Mouse (Mus musculus) yolk sac, embryonic 10.5 days (tissue): ENCODE measurements around the gene Rhbdd3.

ENCODE experiments used
- DNase-seq: peaks from one replicate; pipeline ENCODE4 v3.0.0-alpha.2; 2017; ENCODE audit warnings: low spot score

The Rhbdd3 gene

DNA sequence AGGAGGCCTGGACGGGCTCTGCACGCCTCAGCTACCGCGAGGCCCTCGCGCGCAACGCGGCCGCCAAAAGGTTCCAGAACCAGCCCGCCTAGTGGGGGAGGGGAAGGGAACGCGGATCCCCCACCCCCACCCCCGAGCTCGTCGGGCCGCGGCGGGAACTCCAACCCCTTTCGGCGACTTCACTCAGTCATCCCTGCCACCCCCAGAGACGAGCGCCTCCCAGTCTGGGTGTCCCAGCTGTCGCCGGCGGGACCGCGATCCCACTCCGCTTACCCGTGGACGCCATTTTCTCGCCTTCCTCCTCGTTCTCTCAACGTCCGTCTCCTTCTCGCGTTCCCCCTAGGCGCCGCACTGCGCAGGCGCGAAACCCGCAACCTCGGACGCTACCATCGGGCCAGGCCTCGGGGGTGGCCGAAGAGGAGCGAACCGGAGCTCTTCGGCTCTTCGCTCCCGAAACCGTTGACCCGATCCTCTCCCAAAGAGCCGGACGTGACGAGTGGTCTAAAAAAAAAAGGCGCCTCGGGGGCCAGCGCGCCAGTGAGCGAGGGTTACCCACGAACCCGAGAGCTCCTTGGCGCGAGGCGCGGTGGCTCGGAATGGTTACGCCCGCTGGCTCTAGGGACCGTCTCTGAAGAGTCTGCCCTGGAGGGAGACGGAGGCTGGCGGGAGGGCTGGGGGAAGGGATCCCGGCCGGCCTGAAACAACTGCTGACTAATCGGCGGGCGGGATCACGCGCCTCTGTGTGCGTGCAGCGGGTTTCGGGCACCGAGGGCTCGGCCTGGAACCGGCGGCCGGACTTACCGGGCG, at the start of gene Rhbdd3, which contains the start of gene Ewsr1:
Rhbdd3 (plus strand) TSS at position 191 of the 807 bp plus-strand sequence.
Ewsr1 (minus strand) TSS at position 531 of the 807 bp plus-strand sequence.
- DNase-seq = peak; percentile 96

DNA sequence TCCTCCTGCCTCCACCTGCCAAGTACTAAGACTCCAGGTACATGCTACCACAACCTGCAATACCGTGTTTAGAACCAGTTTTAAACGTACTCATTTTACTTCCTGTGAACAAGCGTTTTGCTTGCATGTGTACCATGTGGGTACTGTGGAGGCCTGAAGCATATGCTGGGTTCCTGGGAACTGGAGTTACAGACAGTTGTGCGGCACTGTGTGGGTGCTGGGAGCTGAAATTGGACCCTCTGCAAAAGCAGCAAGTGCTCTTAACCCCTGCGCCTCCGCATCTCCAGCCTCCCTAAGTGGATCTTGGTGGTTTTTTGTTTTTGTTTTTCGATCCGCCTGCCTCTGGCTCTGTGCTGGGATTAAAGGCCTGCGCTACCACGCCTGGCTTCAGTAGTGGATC, 47.1 kb upstream of the Rhbdd3 start:
- no peak for DNase-seq

DNA sequence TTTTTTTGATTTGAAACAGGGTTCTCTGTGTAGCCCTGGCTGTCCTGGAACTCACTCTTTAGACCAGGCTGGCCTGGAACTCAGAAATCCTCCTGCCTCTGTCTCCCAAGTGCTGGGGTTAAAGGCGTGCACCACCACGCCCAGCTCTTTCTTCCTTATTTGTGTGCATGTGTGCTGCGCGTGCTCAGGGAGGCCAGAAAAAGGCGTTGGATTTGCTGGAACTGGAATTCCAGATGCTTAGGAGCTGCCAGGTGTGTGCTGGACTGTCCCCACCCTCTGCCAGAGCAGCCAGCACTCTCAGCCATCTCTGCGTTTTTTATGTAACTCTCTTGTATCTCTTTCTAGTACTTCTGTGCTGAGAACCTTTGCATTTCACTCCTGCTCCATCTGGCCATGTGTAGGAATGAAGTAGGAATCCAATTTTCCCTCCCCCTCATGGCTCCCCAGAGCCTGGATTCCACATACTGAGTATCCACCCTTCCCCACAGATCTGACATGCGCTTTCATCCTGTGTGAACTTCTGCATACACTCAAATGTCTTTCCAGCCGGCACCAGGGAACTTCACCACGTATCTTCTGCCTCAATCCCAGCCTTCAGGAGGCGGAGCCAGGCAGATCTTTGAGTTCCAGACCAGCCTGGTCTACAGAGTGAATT, 46.4 kb upstream of the Rhbdd3 start:
- DNase-seq = no peak

DNA sequence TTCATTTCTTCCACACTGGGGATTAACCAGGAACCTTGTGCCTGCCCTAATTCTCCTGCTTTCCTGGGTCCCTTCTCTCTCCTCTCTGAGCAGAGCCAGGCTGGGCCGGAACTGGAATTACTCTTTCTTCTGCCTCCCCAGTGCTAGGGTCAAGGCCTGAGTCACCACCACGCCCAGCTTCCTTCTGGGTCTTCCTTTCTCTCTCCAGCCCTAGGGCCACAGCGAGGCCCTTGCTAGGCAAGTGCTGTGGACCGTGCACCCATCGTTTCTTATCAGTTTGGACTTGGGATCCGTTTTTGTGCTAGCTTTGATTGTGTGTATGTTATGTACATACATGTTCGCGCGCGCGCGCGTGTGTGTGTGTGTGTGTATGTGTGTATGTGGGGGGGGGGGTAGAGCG, 44.6 kb upstream of the Rhbdd3 start:
- DNase-seq = no peak

DNA sequence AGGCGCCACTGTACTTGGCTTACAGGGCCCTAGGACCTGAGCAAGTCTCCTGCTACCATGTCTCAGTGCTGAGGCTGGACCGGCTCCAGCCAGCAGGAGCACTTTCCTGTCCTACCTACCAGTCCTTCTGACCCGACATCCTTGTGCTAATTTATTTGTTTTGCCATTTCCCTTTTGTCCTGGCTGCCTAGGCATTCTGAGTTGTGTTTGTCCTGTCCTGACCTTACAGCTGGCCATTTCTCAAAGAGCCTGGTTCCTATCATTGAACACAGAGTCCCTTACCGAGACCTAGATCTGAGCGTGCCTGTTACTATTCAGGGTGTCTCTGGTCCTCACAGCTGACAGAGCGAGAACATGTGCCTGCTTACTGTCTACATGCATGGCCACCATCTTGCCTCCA, 43.9 kb upstream of the Rhbdd3 start:
- DNase-seq = no peak

DNA sequence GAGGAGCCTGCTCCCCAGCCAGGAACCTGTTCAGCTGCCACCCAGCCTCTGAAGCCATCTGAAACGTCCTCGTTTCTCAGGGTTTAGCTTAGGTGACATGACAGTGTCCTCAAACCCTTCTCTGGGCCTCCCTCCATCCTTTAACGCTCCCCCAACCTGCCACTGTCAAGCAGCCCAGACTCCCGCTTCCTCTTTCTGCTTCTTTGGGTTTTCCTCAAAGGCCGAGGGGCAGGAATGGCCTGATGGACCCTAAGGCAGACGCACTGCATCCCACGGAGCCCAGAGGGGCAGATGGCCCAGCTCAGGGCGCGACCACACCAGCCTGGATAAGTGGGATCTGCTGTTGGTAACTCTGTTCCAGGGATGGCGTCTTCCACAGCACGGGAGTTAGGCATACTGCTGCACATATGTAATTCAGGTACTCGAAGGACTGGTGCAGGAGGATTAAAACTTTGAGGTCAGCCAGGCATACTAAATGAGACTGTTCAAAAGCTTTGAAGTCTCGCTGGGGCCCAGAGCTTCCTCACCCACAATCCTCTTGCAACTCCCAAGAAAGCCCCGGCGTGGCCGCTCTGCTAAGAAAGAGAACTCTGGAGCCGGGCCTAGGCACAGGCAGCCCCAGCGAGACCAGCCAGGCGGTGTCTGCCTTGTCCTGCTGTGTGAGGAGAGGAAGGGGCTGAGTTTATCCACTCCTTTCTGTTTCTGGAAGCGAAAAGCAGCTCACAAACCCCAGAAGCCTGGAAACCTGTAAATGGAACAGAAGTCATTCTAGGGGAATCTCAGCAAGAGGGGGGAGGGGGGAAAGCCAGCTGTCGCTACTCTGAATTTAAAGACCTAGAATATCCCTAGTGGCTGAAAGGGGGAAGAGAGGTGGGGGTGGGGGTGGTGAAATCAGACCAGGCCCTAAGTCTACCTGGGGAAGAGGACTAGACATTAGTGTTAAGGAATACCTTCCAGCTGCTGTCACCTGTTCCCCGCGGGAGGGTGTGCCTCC, 42.5 kb upstream of the Rhbdd3 start:
- no peak for DNase-seq

DNA sequence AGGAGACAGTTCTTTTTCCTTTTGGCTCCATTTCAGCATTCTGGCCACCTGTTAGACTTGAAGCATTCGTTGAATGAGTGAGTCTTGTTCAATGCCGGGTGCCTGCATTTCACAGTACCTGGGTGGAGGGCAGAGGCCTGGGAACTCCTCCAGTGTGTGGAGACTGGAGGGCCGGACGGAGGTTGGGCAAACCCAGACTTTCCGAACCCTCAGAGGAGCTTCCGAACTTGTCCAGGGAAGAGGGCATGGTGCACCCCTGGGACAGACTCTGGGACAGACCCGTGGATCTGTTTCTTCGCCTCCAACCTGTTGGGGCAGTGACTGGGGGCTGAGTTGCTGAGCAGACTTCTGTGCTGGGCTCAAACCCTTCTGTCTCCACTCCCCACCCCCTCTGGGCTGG, 41.7 kb upstream of the Rhbdd3 start:
- no peak for DNase-seq

DNA sequence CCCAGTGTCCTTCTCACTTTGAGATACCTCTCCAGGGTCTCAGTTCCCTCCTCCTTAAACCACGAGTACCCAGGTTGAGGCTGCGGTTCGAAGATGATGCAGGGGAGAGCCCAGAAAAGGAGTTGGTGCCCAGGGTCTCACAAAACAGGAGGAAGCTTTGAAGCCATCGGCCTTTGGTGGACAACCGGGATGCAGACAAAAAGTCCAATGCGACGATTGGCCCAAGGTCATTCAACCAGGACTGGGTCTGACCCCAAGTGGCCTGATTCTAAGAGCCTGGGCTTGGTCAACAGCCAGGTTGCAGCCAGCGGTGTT, 41.2 kb upstream of the Rhbdd3 start:
- DNase-seq = no peak

DNA sequence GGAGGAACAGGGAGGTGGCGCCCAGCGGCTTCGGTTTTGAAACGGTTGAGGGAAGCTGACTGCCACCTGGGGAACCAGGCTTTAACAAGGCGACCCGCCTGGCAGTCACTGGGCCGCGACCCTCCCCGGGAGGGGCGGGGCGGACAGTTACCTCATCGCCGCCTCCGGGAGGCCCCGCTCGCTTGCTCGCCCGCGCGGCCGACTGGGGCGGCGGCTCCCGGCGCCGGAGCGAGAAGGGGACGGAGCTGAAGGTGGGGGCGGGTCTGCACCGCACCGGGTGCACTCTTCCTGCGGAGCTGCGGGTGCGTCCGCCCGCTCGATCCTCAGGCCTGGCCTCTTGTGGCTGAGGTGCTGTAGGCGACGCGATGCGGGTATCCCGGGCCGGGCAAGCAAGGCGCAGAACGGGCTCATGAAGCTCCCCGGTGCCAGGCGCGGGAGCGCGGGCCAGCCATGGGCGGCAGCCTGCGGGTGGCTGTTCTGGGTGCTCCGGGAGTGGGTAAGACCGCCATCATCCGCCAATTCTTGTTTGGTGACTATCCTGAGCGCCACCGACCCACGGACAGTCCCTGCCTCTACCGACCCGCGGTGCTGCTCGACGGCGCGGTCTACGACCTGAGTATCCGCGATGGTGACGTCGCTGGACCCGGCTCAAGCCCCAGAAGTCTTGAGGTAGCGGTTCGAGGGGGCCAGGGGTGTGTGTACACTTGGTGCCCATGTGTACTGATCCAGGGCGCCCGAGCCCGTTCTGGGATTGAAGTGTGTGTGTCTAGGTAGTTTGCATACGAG, 40.7 kb upstream of the Rhbdd3 start, which contains the start of gene Rasl10a:
Rasl10a (plus strand) TSS at position 273 of the 786 bp plus-strand sequence.
- DNase-seq = no peak

DNA sequence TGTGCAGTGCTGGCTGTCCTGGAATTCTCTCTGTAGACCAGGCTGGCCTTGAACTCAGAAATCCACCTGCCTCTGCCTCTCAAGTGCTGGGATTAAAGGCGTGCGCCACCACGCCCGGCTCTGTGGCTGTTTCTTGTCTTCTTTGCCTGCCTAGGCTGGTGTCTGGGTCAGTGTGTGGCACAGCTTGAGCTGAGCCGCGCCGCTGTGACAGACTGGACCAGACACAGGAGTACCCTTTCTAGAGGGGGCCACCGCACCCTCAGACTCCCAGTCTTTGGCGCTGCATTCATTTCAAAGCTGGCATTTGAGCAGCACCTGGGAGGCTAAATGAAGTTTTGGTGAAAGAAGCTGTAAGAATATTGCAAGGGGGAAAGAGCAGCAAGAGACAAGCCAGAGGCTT, 39.9 kb upstream of the Rhbdd3 start:
- no peak for DNase-seq

DNA sequence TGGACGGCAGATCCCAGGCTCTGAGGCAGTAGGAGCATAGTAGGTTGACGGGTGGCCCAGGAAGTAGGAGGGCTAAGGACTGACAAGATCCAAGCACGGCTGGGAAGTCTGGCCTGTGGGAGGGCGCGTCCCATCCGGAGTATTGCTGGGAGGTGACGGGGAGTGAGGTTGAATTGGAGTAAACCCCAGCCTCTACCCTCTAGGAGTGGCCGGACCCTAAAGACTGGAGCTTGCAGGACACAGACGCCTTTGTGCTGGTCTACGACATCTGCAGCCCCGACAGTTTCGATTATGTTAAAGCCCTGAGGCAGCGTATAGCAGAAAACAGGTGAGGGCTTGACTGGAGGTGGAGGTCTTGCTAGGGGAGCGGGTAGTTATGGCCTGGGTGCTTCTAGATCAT, 39.5 kb upstream of the Rhbdd3 start:
- DNase-seq = no peak

DNA sequence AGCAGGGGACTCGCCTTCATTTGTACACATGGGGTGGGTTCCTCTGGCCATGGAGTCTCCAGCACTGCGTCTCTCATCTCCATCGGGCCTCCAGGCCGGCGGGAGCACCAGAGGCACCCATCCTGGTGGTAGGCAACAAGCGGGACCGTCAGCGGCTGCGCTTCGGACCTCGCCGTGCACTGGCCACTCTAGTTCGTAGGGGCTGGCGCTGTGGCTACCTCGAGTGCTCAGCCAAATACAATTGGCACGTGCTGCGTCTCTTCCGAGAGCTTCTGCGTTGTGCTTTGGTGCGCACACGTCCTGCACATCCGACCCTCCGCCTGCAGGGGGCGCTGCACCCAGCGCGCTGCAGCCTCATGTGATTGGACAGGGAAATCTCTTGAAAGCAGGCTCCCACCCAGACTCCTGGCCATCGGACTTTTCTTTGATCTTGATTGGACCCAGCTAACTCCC, 39.0 kb upstream of the Rhbdd3 start:
- no peak for DNase-seq

DNA sequence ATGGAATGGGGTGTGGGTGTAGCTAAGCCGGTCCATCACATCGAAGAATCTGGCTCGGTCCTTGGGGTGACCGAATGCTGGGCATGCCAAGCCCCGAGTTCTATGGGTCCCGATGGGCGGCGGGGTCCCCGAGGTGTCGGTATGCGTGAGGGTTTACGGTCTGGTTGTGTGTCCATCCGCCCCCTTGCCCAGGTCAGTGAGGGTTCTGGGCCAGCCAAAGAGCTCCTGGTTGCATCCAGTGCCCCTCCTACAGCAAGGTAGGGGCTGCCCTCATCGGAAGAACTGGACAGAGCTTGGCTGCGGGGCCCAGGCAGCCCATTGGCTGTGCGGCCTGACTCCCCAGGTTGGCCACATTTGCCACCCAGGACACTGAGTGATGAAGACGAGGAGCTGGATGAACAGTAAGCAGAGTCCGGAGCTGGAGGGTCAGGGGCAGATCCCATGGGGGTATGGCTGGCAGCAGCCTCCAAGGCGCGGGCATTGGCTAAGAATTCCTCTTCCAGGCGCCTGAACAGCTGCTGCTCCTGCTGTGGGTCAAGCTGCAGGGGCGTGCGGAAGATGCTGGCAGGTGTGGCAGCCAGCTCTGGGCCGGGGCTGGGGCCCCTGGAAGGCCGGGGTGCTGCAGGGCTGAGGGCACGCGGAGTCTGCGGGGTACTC, 37.8 kb upstream of the Rhbdd3 start:
- no peak for DNase-seq

DNA sequence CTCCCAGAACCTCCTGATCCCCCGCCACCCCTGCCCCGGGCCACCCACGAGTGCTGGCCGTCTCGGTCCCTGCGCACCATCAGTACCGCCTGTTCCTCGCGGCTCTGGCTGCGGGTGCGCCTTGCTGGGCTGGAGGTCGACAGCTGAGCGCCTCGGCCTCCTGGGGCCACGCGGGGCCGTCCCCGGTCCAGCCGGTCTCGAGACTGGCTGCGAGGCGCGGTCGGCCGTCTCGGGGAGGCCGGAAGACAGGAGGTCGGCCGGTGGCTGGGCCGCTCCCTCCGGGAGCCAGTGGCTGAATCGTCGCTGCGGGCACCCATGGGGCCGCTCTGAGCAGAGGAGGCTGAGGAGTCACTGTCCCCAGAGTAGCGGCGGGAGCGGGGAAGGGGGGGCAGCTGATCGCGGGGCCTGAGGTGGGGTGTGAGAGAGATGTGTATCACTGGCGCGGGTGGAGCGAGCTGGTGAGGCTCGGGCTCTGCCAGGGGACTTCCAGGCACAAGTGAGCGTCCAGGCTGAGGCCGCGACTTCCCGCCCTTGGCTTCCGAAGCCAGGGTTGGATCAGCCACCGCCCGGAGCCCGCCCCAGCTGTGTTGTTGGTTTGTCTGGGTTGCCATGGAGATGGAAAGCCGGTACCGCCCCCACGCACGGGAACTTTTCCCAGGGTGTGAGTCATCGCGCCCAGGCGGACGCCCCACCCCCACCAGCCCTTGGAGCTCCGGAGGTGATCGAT, 37.1 kb upstream of the Rhbdd3 start:
- peak; percentile 91 for DNase-seq

DNA sequence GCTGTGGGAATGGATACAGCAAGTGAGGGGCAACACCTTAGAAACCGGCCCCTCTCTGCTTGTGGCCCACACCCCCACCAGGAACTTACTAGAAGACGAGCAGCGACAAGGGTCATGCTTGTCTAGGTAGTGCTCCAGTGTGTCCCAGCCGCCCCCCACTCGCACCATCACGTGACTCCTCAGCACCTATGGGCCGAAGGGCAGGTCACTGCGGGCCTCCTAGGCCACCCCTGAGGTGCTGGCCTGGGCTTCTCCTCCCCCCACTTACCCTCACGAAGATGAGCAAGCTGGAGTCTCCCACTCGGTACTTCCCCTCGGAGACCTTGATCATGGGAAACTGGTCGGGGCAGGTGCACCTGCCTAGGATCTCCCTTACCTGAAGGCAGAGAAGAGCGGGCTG, 36.4 kb upstream of the Rhbdd3 start:
- DNase-seq = peak; percentile 70

DNA sequence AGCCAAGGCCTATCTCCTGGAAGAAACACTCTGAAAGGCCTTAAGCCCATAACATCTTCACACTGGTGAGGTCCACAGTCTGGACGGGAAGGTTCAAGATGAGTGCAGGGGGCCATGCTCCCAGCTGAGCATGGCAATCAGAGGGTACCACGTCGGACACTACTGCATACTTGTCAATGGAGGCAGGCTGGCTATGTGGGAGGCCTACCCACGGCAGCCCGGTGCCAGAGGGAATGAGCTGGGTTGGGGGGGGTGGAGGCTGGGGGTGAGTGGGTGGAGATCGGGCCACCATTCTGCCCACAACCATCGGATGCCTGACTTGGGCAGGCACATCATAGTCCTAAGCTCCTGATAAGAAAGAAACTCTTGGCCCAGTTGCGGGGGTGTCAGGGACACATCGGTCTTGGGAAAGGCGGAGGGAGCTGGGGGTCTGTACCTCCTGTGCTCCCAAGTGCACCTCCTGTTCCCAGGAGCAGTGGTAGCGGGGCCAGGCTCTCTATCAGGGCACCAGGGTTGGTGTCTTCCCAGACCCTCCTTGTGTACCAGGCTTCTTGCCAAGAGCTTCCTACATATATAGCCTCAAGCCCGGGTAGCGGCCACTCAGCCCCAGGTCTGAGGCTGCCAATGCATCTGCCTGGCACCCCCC, 35.7 kb upstream of the Rhbdd3 start:
- no peak for DNase-seq

DNA sequence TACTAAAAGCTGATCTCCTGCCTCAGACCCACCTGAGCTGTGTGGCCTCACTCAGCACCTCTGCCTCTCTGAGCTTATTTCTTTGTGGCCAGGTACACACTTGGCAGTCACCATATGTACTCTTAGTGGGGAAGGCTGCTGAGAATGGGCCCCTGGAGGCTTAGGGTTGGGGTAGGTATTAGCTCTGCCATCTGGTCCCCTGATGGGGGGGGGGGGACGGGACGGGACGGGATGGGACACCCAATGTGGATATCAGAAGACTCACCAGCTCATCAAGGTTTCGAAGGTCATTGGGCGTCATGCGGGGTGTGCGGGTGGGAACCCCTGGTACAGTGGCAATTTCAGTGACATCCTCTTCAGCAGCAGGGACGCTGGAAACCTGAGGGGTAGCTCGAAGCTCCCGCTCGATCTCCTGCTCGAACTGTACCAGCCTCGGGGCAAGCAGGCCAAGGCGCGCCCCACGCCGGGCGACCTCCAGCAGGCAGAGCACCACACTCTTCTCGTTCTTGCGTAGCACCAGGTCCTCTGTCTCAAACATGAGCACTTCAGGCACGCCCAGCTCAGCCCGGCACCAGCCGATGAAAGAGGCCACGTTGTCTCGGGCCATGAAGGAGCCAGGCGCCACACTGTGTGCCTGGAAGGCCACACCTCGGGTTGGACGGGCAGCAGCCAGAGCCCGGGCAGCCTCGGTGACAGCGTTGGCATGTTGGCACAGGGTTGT, 35.0 kb upstream of the Rhbdd3 start:
- no peak for DNase-seq

DNA sequence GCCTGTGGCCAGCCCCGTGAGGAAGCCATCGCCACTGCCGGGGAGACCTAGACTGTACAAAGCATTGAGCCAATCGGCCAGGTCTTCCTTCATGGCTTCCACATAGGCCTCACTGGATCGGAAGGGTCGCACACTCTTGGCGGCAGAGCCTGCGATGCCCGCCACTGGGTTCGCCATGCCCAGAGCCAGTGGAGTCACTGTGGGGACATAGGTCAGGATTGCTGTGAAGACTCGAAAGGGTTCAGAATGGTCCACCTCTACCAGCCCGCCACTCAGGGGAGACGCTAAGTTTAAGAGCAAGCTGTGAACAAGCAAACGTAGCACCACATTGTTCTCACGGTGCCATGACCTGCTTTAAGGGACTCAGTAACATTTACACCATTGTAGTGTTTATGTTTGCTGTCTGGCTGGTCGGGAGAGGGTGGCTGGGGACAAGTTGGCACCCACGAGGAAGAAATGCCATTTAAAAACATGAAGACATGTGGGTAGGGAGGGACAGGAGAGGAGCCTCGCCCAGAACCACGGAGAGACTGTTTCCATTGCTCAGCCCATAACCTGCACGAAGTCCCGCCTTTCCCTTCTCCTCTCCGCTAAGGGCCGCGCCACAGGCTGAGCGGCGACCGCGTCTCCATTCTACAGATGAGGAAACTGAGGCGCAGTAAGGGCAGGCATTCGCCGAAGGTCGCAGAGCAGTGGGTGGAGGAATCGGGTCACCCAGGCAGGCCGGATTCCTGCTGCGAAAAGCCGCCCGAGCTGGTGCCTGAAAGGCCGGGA, 34.3 kb upstream of the Rhbdd3 start:
- DNase-seq = peak; percentile 45
